Mouse (Mus musculus) thymus, adult 2 months (tissue): Measurements from ENCODE around the gene Cnot1. TPM values are rescaled to one million over a fixed set of nuclear protein-coding genes. Genes with fewer than 3 reads are reported as not detected.
"Not testable (repeated sequence)": the region's sequence is repeated elsewhere in the genome, so short reads cannot be mapped to it uniquely, and the experiment has no call there.

Experiments used
- DNase-seq: peaks from one replicate; pipeline ENCODE4 v3.0.0; 2021
- H3K27ac ChIP-seq: fragments of 200-500 bp; 2 replicates; pipeline ENCODE4 v1.5.1; 2012; ENCODE audit warnings: low read length, control low read depth; ENCODE audit not compliant: control insufficient read depth, insufficient read depth
- H3K27me3 ChIP-seq: fragments of 200-500 bp; 2 replicates; pipeline ENCODE4 v1.6.1; 2012; ENCODE audit warnings: mild to moderate bottlenecking, low read length, moderate library complexity, mixed read lengths; ENCODE audit not compliant: control insufficient read depth, insufficient read depth
- H3K36me3 ChIP-seq: fragments of 200-500 bp; 2 replicates; pipeline ENCODE4 v1.6.1; 2012; ENCODE audit warnings: mild to moderate bottlenecking, low read length, moderate library complexity; ENCODE audit not compliant: control insufficient read depth, insufficient read depth
- H3K4me1 ChIP-seq: fragments of 200-500 bp; replicated peaks from 2 replicates; pipeline ENCODE4 v1.6.1; 2012; ENCODE audit warnings: low read length; ENCODE audit not compliant: control insufficient read depth, insufficient read depth
- H3K4me3 ChIP-seq: fragments of 200-500 bp; 2 replicates; pipeline ENCODE4 v1.5.1; 2012; ENCODE audit warnings: mild to moderate bottlenecking, low read length, control low read depth, moderate library complexity; ENCODE audit not compliant: control insufficient read depth, insufficient read depth
- CTCF ChIP-seq: fragments of 200-500 bp; IDR thresholded peaks from 2 replicates; pipeline ENCODE4 v1.5.1; 2012; ENCODE audit warnings: mild to moderate bottlenecking, control low read depth, low read length, moderate library complexity, borderline replicate concordance; ENCODE audit not compliant: control insufficient read depth, poor library complexity, insufficient read depth; ENCODE audit errors: extremely low read depth
- POLR2A ChIP-seq: fragments of 200-500 bp; IDR thresholded peaks from 2 replicates; pipeline ENCODE4 v1.6.1; 2012; ENCODE audit warnings: mild to moderate bottlenecking, low read length, control low read depth, moderate library complexity; ENCODE audit not compliant: control insufficient read depth, poor library complexity, insufficient read depth; ENCODE audit errors: extremely low read depth
- WGBS: fragments of 180-500 bp; shearing (Covaris S2); methylation state at CpG from one replicate; pipeline ENCODE4 v1.1.7; 2018; 5-methylcytosine and 5-hydroxymethylcytosine counted together
- polyA plus RNA-seq: library from polyadenylated mRNA; depleted of rRNA; stranded (reverse); fragments of >200 nt; gene quantifications from 2 replicates; pipeline ENCODE4 v1.2.3, GENCODE M21; 2012

Cnot1 gene
- polyA plus RNA-seq, 1 experiment = 229 TPM

GRCm38 (mm10) chr8:95832603-95833434, 25.6 kb upstream of the Cnot1 start:
- DNase-seq = peak; percentile 86
- TF ChIP-seq POLR2A (no peak), CTCF (no peak)
- H3K4me3 ChIP-seq = no peak overlapping the region
- no peaks in the 10 kb centered on the region for H3K36me3 ChIP-seq
- 25% methylated on average over 16 of the region's 16 CpGs for WGBS
- no peaks in the 10 kb centered on the region for H3K4me1 ChIP-seq
- no peak overlapping the region for H3K27ac ChIP-seq
- no peaks in the 10 kb centered on the region for H3K27me3 ChIP-seq

GRCm38 (mm10) chr8:95830144-95830543, 22.9 kb upstream of the Cnot1 start:
- Histone ChIP-seq H3K4me3 (no peak overlapping the region), H3K27me3 (no peaks in the 10 kb centered on the region), H3K4me1 (no peaks in the 10 kb centered on the region), H3K36me3 (no peaks in the 10 kb centered on the region), H3K27ac (no peak overlapping the region)
- WGBS = 87% methylated on average over 3 of the region's 3 CpGs
- DNase-seq = no peak
- TF ChIP-seq CTCF (no peak), POLR2A (no peak)

GRCm38 (mm10) chr8:95825162-95825561, 17.9 kb upstream of the Cnot1 start, which contains the start of gene Sap18b:
TSS of gene Sap18b (plus strand) at chr8:95825346.
- H3K36me3 ChIP-seq, H3K27me3 ChIP-seq: not testable (repeated sequence)
- WGBS = 69% methylated on average over 25 of the region's 25 CpGs

GRCm38 (mm10) chr8:95822699-95823098, 15.4 kb upstream of the Cnot1 start:
- H3K27ac ChIP-seq = no peak overlapping the region
- DNase-seq = no peak
- no peak overlapping the region for H3K4me3 ChIP-seq
- no peaks in the 10 kb centered on the region for H3K27me3 ChIP-seq
- no peaks in the 10 kb centered on the region for H3K36me3 ChIP-seq
- no peak for TF ChIP-seq POLR2A
- no peak for TF ChIP-seq CTCF
- 86% methylated on average over 3 of the region's 3 CpGs for WGBS
- no peaks in the 10 kb centered on the region for H3K4me1 ChIP-seq

More at GRCm38 (mm10) chr8:95825162-95825561, 17.9 kb upstream of the Cnot1 start, which contains the start of gene Sap18b:
- not testable (repeated sequence) for H3K27ac ChIP-seq, DNase-seq, H3K4me3 ChIP-seq, H3K4me1 ChIP-seq

GRCm38 (mm10) chr8:95822096-95822495, 14.8 kb upstream of the Cnot1 start:
- Histone ChIP-seq H3K36me3 (no peaks in the 10 kb centered on the region), H3K27ac (no peak overlapping the region), H3K4me1 (no peaks in the 10 kb centered on the region), H3K27me3 (no peaks in the 10 kb centered on the region), H3K4me3 (no peak overlapping the region)
- no peak for TF ChIP-seq POLR2A
- TF ChIP-seq CTCF = no peak
- DNase-seq = no peak
- WGBS = 95% methylated on average over 5 of the region's 5 CpGs

- 98% methylated on average over 6 of the region's 6 CpGs for WGBS
- TF ChIP-seq POLR2A (no peak), CTCF (no peak)
- no peak for DNase-seq
- no peaks in the 10 kb centered on the region for H3K36me3 ChIP-seq
- H3K4me3 ChIP-seq = no peak overlapping the region
- H3K27me3 ChIP-seq = no peaks in the 10 kb centered on the region
- H3K27ac ChIP-seq = no peak overlapping the region
- no peaks in the 10 kb centered on the region for H3K4me1 ChIP-seq
These were observed 14.0 kb upstream of the Cnot1 start for GRCm38 (mm10) chr8:95821266-95821665.
